Mouse (Mus musculus): ENCODE results near the gene Tdg. TPM values are rescaled to one million over a fixed set of nuclear protein-coding genes. Genes with fewer than 3 reads are reported as not detected.
"Not testable (repeated sequence)": the region's sequence is repeated elsewhere in the genome, so short reads cannot be mapped to it uniquely, and the experiment has no call there.

The Tdg gene
- polyA plus RNA-seq (2012; rRNA removed), result 59.1 and 59.6 TPM in 2 replicates

GRCm38 (mm10) chr10:82629586-82630255, at the start of gene Tdg:
TSS of gene Tdg (plus strand) at chr10:82629828.
- DNase-seq, result peak; percentile 92 to 96
- peak within 1 kb of the TSS; percentile 97 for H3K27ac ChIP-seq (ENCODE audit: insufficient read depth, low read length)
- TF ChIP-seq POLR2A (IDR thresholded peaks at IDR 0.05; ENCODE audit: borderline replicate concordance, insufficient read depth, low read length), result peak; percentile 64; the same call in 1 of the 2 replicates
- H3K4me1 ChIP-seq (ENCODE audit: control insufficient read depth, insufficient read depth, low read length), result peaks cover 11% of the 10 kb centered on the region
- peak within 1 kb of the TSS; percentile 90 for H3K4me3 ChIP-seq (replicated peaks; ENCODE audit: insufficient read depth, low read depth, low read length)
- H3K27me3 ChIP-seq (ENCODE audit: control insufficient read depth, insufficient read depth, low read length), result not testable (repeated sequence)
- WGBS, result under 1% methylated on average over 73 of the region's 78 CpGs

- not testable (repeated sequence) for H3K4me1 ChIP-seq (ENCODE audit: control insufficient read depth, insufficient read depth, low read length); H3K27me3 ChIP-seq (ENCODE audit: control insufficient read depth, insufficient read depth, low read length); DNase-seq; H3K27ac ChIP-seq (ENCODE audit: insufficient read depth, low read length); H3K4me3 ChIP-seq (replicated peaks; ENCODE audit: insufficient read depth, low read depth, low read length)
- 87% methylated on average over 9 of the region's 9 CpGs for WGBS
These were observed 40.0 kb upstream of the Tdg start for GRCm38 (mm10) chr10:82589673-82590072.

GRCm38 (mm10) chr10:82594421-82594820, 35.2 kb upstream of the Tdg start:
- WGBS, result 61% methylated on average over 4 of the region's 4 CpGs
- not testable (repeated sequence) for H3K27me3 ChIP-seq (ENCODE audit: control insufficient read depth, insufficient read depth, low read length); H3K4me1 ChIP-seq (ENCODE audit: control insufficient read depth, insufficient read depth, low read length); H3K4me3 ChIP-seq (replicated peaks; ENCODE audit: insufficient read depth, low read depth, low read length); DNase-seq; H3K27ac ChIP-seq (ENCODE audit: insufficient read depth, low read length)

- TF ChIP-seq CTCF (IDR thresholded peaks at IDR 0.05; ENCODE audit: borderline replicate concordance, insufficient read depth, low read depth, low read length), result no peak
- no peak for TF ChIP-seq POLR2A (IDR thresholded peaks at IDR 0.05; ENCODE audit: borderline replicate concordance, insufficient read depth, low read length)
- Histone ChIP-seq H3K27ac (ENCODE audit: insufficient read depth, low read length) (no peak overlapping the region), H3K27me3 (ENCODE audit: control insufficient read depth, insufficient read depth, low read length) (no peaks in the 10 kb centered on the region), H3K4me1 (ENCODE audit: control insufficient read depth, insufficient read depth, low read length) (no peaks in the 10 kb centered on the region), H3K4me3 (replicated peaks; ENCODE audit: insufficient read depth, low read depth, low read length) (peak overlapping the region; percentile 58)
- whole genome bisulfite sequencing, result 23% methylated on average over 9 of the region's 9 CpGs
- no peak for DNase-seq
These were observed 7.4 kb upstream of the Tdg start for GRCm38 (mm10) chr10:82622235-82622634.

GRCm38 (mm10) chr10:82622671-82623552, 6.7 kb upstream of the Tdg start, which contains the start of gene 1190007I07Rik:
TSS of gene 1190007I07Rik (minus strand) at chr10:82623228.
- H3K4me3 ChIP-seq (replicated peaks; ENCODE audit: insufficient read depth, low read depth, low read length), result peak within 1 kb of the TSS; percentile 58
- no peaks in the 10 kb centered on the region for H3K4me1 ChIP-seq (ENCODE audit: control insufficient read depth, insufficient read depth, low read length)
- WGBS, result under 1% methylated on average over 57 of the region's 61 CpGs
- TF ChIP-seq POLR2A (IDR thresholded peaks at IDR 0.05; ENCODE audit: borderline replicate concordance, insufficient read depth, low read length), result peak; percentile 59; the same call in 1 of the 2 replicates
- no peak for TF ChIP-seq CTCF (IDR thresholded peaks at IDR 0.05; ENCODE audit: borderline replicate concordance, insufficient read depth, low read depth, low read length)
- no peaks in the 10 kb centered on the region for H3K27me3 ChIP-seq (ENCODE audit: control insufficient read depth, insufficient read depth, low read length)
- DNase-seq, result peak; percentile 91 to 93
- H3K27ac ChIP-seq (ENCODE audit: insufficient read depth, low read length), result peak within 1 kb of the TSS; percentile 77

GRCm38 (mm10) chr10:82623553-82623932, 6.1 kb upstream of the Tdg start:
- 1% methylated on average over 2 of the region's 2 CpGs for WGBS
- Histone ChIP-seq H3K27ac (ENCODE audit: insufficient read depth, low read length) (peak overlapping the region; percentile 16; the same call in 1 of the 2 replicates), H3K4me3 (replicated peaks; ENCODE audit: insufficient read depth, low read depth, low read length) (peak overlapping the region; percentile 54)
- H3K4me1 ChIP-seq (ENCODE audit: control insufficient read depth, insufficient read depth, low read length); DNase-seq; H3K27me3 ChIP-seq (ENCODE audit: control insufficient read depth, insufficient read depth, low read length): not testable (repeated sequence)

- no peak for TF ChIP-seq CTCF (IDR thresholded peaks at IDR 0.05; ENCODE audit: borderline replicate concordance, insufficient read depth, low read depth, low read length)
- TF ChIP-seq POLR2A (IDR thresholded peaks at IDR 0.05; ENCODE audit: borderline replicate concordance, insufficient read depth, low read length), result no peak
- Histone ChIP-seq H3K4me1 (ENCODE audit: control insufficient read depth, insufficient read depth, low read length) (peaks cover 11% of the 10 kb centered on the region), H3K27ac (ENCODE audit: insufficient read depth, low read length) (peak overlapping the region; percentile 97), H3K27me3 (ENCODE audit: control insufficient read depth, insufficient read depth, low read length) (no peaks in the 10 kb centered on the region), H3K4me3 (replicated peaks; ENCODE audit: insufficient read depth, low read depth, low read length) (peak overlapping the region; percentile 90)
- WGBS, result 4% methylated on average over 11 of the region's 11 CpGs
- DNase-seq, result no peak
These were observed 480 bp upstream of the Tdg start for GRCm38 (mm10) chr10:82629111-82629585.

GRCm38 (mm10) chr10:82630497-82630896, 869 bp downstream of the Tdg start:
- no peak for DNase-seq
- Histone ChIP-seq H3K4me1 (ENCODE audit: control insufficient read depth, insufficient read depth, low read length) (peaks cover 11% of the 10 kb centered on the region), H3K27ac (ENCODE audit: insufficient read depth, low read length) (no peak overlapping the region), H3K4me3 (replicated peaks; ENCODE audit: insufficient read depth, low read depth, low read length) (peak overlapping the region; percentile 84), H3K27me3 (ENCODE audit: control insufficient read depth, insufficient read depth, low read length) (no peaks in the 10 kb centered on the region)
- TF ChIP-seq CTCF (IDR thresholded peaks at IDR 0.05; ENCODE audit: borderline replicate concordance, insufficient read depth, low read depth, low read length) (no peak), POLR2A (IDR thresholded peaks at IDR 0.05; ENCODE audit: borderline replicate concordance, insufficient read depth, low read length) (no peak)
- 9% methylated on average over 7 of the region's 7 CpGs for WGBS

Data from cerebellum, adult 2 months (tissue).